Mouse (Mus musculus) limb, embryonic 13.5 days (tissue): ENCODE measurements at regions not wholly inside any gene's neighbourhood (a gene's known extent, or its start where the extent isn't known, plus 50 kb on each side); places are given as distances from the start of the nearest gene placed in this dataset.

Source experiments
- ATAC-seq: fragments of 200-750 bp; cut with Nextera tagmentation; 2 replicates; pipeline ENCODE4 v1.8.0; 2017; ENCODE audit warnings: low read depth, moderate number of reproducible peaks, moderate TSS enrichment; ENCODE audit not compliant: low FRiP score
- H3K27ac ChIP-seq: fragments of 300-500 bp; sonication (generic); 2 replicates; pipeline ENCODE4 v1.5.1; 2015; ENCODE audit warnings: inconsistent platforms, mild to moderate bottlenecking, moderate library complexity
- H3K27me3 ChIP-seq: fragments of 300-500 bp; sonication (generic); 2 replicates; pipeline ENCODE4 v1.6.1; 2015; ENCODE audit warnings: mild to moderate bottlenecking, inconsistent platforms
- H3K36me3 ChIP-seq: fragments of 300-500 bp; sonication (generic); 2 replicates; pipeline ENCODE4 v1.6.1; 2015; ENCODE audit warnings: inconsistent platforms, mild to moderate bottlenecking, moderate library complexity
- H3K4me1 ChIP-seq: fragments of 300-500 bp; sonication (generic); 2 replicates; pipeline ENCODE4 v1.6.1; 2015; ENCODE audit warnings: inconsistent platforms
- H3K4me2 ChIP-seq: fragments of 300-500 bp; sonication (generic); replicated peaks from 2 replicates; pipeline ENCODE4 v1.6.1; 2015; ENCODE audit warnings: inconsistent platforms, mild to moderate bottlenecking, moderate library complexity
- H3K4me3 ChIP-seq: fragments of 300-500 bp; sonication (generic); 2 replicates; pipeline ENCODE4 v1.5.1; 2015; ENCODE audit warnings: moderate library complexity, mild to moderate bottlenecking, inconsistent platforms
- H3K9ac ChIP-seq: fragments of 300-500 bp; sonication (generic); 2 replicates; pipeline ENCODE4 v1.6.1; 2015; ENCODE audit warnings: mild to moderate bottlenecking, inconsistent platforms
- H3K9me3 ChIP-seq: fragments of 300-500 bp; sonication (generic); 2 replicates; pipeline ENCODE4 v1.6.1; 2016; ENCODE audit warnings: inconsistent platforms
- WGBS: fragments of 180-500 bp; shearing (Covaris S2); methylation state at CpG from one replicate; pipeline ENCODE4 v1.1.7; 2015; 5-methylcytosine and 5-hydroxymethylcytosine counted together

DNA sequence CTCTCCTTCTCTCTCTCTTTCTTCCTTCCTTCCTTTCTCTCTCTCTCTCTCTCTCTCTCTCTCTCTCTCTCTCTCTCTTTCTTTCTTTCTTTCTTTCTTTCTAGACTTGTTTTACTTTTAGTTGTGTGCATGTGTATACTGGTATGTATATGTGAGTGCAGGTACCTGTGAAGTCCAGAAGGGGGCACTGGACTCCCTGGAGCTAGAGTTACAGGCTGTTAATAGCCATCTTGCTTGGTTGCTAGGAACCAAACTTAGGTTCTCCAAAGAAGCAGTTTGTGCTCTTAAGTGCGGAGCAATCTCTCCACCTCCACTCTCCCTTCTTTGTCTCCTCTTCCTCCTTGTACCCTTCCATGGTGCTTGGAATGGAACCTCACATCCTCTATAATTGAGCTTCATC, 77.2 kb downstream of the Gm10604 start:
- Histone ChIP-seq H3K4me3 (no peak overlapping the region), H3K27ac (no peak overlapping the region), H3K4me1 (no peaks in the 10 kb centered on the region), H3K9me3 (no peaks in the 10 kb centered on the region), H3K9ac (no peak overlapping the region), H3K36me3 (no peaks in the 10 kb centered on the region), H3K27me3 (no peaks in the 10 kb centered on the region), H3K4me2 (no peak overlapping the region)
- 93% methylated on average over 1 of the region's 1 CpGs for WGBS
- no peak for ATAC-seq

DNA sequence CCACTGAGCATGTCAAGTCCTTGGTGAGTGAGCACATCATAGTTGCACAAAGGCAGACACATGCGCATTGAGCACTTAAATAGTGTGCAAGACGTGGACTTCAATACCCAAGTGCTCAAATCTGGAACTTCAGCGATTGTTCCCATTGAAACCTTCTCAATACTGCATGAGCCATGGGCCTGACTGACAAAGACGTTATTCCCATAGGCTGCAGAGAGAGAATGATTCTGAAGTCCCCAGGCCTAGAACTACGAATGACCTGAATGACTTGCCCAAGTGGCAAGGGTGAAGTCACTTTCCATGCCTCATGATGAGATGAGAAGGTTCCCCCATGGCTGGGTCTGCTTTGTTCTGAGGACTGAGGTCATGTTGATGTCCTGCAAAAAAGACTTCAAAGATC, 77.7 kb downstream of the Gm10604 start:
- H3K27me3 ChIP-seq, result no peaks in the 10 kb centered on the region
- WGBS, result 93% methylated on average over 5 of the region's 5 CpGs
- no peaks in the 10 kb centered on the region for H3K36me3 ChIP-seq
- H3K4me1 ChIP-seq, result no peaks in the 10 kb centered on the region
- H3K4me3 ChIP-seq, result no peak overlapping the region
- no peak overlapping the region for H3K9ac ChIP-seq
- no peak for ATAC-seq
- H3K9me3 ChIP-seq, result no peaks in the 10 kb centered on the region
- no peak overlapping the region for H3K4me2 ChIP-seq
- H3K27ac ChIP-seq, result no peak overlapping the region

DNA sequence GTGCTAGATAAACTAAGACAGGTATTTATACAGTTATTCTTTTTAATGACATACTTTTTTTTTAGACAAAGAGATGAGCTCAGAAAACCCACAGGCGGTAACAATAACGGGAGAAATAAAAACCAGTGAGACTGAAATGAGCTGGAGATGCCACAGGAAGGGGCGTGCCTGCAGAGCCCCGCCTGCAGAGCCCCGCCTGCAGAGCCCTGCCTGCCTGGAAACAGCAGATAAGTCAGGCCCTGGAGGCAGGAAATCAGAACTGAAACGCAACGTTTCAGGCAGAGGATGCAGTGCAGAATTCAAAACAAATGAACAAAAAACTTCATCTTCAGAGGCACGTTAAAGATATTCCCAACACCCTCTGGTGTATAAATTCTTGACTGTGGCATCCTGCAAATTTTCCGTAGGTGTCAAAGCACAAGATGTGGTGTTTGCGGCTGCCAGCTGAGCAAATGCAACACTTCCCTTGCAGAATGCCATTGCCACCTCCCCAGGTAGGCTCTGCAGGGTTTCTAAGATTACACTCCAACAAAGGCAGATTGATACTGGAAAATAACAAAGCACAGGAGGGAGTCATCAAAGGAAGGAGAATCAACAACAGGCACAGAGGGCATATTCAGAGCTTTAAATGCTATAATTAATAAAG, 81.0 kb downstream of the Gm10604 start:
- Histone ChIP-seq H3K27me3 (no peaks in the 10 kb centered on the region), H3K9ac (peak overlapping the region; percentile 31; the same call in 1 of the 2 replicates), H3K4me3 (no peak overlapping the region), H3K4me2 (peak overlapping the region; percentile 21; the same call in 1 of the 2 replicates), H3K27ac (no peak overlapping the region), H3K9me3 (no peaks in the 10 kb centered on the region), H3K4me1 (no peaks in the 10 kb centered on the region), H3K36me3 (no peaks in the 10 kb centered on the region)
- WGBS, result 12% methylated on average over 10 of the region's 10 CpGs
- no peak for ATAC-seq

DNA sequence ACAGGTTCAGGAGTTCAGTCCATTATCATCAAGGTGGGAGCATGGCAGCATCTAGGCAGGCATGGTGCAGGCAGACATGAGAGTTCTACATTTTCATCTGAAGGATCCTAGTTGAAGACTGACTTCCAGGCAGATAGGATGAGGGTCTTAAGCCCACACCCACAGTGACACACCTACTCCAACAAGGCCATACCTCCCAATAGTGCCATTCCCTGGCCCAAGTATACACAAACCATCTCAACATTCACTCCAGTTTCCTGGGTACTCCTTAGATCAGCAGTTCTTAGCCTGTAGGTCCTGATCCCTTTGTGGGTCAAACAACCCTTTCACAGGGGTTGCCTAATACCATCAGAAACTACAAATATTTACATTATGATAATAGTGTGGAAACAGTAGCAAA, 83.8 kb downstream of the Gm10604 start:
- no peaks in the 10 kb centered on the region for H3K9me3 ChIP-seq
- H3K36me3 ChIP-seq, result no peaks in the 10 kb centered on the region
- H3K4me2 ChIP-seq, result no peak overlapping the region
- no peak overlapping the region for H3K9ac ChIP-seq
- no peak overlapping the region for H3K4me3 ChIP-seq
- no peaks in the 10 kb centered on the region for H3K27me3 ChIP-seq
- H3K27ac ChIP-seq, result no peak overlapping the region
- ATAC-seq, result no peak
- no peaks in the 10 kb centered on the region for H3K4me1 ChIP-seq

DNA sequence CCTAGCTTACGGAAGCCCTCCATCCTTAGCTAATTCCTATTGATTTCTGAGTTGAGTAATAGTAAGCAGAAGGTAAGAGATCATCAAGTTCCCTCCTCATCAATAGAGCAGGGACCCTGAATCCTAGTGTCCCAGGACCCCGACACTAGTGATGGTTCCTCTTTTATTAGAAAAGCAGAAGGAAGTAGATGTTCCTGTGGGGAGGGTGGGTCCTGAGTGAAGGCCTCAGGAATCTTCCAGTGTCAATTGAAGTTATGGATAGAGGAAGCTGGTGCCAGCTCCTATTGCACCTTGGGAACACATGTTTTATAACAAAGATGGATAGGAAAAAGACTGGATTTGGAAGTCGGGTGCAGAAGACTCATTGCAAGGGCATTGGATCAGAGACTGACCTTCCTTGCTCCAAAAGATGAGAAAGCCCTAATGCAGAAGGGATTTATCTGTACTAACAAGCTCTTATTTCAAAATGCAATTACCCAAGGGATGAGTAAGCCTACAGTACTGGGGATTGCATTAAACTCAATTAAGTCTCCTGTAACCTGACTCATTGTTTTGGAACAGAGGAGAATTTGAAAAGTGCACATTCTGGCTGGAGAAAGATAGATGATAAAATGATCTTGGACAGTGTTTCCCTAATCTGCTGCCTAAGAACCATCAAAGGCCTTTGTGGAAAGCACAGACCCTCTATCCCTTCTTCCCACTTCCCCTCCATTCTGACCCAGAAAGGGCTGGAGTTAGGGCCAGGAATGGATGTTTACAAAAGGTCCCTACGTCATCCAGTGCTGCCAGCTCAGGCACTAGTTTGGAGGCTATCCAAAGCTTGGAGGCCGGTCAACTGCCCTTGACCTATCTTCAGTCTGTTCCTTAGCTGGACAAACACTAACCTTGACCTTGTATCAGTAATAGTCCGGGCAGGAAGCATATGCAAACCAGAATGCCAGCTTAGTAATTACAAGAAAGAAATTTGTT, 84.9 kb downstream of the Gm10604 start:
- Histone ChIP-seq H3K9ac (no peak overlapping the region), H3K27me3 (no peaks in the 10 kb centered on the region), H3K4me2 (no peak overlapping the region), H3K27ac (no peak overlapping the region), H3K36me3 (no peaks in the 10 kb centered on the region), H3K4me1 (no peaks in the 10 kb centered on the region), H3K9me3 (no peaks in the 10 kb centered on the region), H3K4me3 (no peak overlapping the region)
- no peak for ATAC-seq
- 86% methylated on average over 6 of the region's 6 CpGs for WGBS

DNA sequence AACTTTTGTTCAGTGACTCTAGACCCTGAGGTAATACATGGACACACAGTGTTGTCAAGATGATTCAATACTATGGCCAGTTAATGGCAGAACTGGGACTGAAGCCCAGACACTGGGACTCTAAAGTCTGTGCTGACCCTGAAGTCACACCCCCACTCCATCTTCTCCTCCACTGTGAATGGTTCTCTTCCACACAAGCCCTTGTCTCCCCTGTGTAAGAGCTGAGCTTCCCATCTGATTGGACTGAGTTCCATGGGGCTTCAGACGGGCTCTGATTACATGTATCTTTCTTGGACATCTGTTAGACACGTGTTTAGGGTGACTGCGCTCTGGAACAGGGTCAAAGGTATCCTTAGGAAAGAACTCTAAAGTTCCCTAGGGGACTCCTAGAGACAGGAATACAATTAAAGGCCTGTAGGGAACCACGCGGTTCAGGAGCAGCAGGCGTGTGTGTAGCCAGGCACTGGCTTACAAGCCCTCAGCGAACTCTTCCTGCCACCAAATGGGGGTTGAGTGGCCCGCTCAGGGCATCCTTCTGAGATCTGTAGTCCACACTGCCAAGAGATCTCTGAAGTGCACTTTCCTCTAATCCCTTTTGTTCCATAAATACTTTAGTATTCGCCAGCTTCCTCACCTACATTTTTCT, 87.4 kb downstream of the Gm10604 start:
- H3K4me1 ChIP-seq, result no peaks in the 10 kb centered on the region
- ATAC-seq, result no peak
- 53% methylated on average over 9 of the region's 9 CpGs for WGBS

DNA sequence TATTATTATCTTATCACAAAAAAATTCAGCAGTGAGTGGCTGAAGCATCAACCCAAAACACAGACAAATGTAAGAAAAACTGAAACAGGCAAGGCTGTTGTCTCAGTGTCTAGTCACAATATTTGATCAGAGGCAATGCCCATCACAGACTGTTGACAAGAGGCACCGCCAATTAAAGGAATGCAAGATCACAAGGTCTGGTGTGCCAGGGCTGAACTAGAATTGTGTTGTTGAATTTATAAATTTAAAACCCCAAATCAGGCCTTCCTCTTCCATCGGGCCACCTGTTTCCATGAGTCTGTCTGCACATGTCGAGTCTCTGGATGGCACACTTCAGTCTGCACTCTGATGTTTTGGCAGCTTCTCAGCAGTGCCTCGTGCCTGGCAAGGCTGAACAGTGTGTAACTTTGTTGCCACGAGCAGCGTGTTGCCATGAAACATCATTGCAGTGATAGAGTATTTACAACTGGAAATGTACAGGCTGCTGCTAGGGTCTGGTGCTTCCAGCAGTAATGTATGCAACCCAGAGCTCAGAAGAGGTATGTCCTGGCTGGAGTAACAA, 91.9 kb downstream of the Gm10604 start:
- no peaks in the 10 kb centered on the region for H3K27me3 ChIP-seq
- 78% methylated on average over 6 of the region's 6 CpGs for WGBS
- no peak overlapping the region for H3K4me2 ChIP-seq
- H3K9ac ChIP-seq, result no peak overlapping the region
- H3K36me3 ChIP-seq, result no peaks in the 10 kb centered on the region
- peaks cover 18% of the 10 kb centered on the region for H3K4me1 ChIP-seq
- H3K9me3 ChIP-seq, result no peaks in the 10 kb centered on the region
- no peak for ATAC-seq
- no peak overlapping the region for H3K4me3 ChIP-seq
- H3K27ac ChIP-seq, result no peak overlapping the region

More for the DNA sequence above, 87.4 kb downstream of the Gm10604 start:
- no peak overlapping the region for H3K4me3 ChIP-seq
- H3K4me2 ChIP-seq, result no peak overlapping the region
- H3K36me3 ChIP-seq, result no peaks in the 10 kb centered on the region
- H3K27me3 ChIP-seq, result no peaks in the 10 kb centered on the region
- H3K9me3 ChIP-seq, result no peaks in the 10 kb centered on the region
- no peak overlapping the region for H3K9ac ChIP-seq
- H3K27ac ChIP-seq, result no peak overlapping the region

DNA sequence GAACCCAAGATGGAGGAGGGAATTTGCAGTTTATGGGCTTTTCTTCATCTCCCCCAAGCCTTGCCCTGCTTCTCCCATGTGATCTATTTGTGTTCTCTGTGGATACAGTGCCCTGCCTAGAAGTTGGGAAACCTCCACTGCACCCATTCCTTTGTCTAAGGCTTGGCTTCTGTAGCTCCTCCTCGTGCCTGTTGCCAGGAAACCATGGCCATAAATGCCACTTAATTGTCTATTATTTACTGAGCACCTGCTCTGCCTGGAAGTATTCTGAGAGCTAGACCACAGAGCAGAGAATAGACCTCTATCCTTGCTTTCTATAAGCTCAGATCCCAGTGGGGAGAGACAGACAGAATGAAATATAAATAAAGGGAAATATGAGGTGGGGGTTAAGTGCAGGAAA, 93.7 kb downstream of the Gm10604 start:
- H3K4me3 ChIP-seq, result no peak overlapping the region
- H3K4me1 ChIP-seq, result peaks cover 18% of the 10 kb centered on the region
- no peak overlapping the region for H3K9ac ChIP-seq
- no peak overlapping the region for H3K4me2 ChIP-seq
- no peak for ATAC-seq
- H3K36me3 ChIP-seq, result no peaks in the 10 kb centered on the region
- 5% methylated on average over 1 of the region's 1 CpGs for WGBS
- no peaks in the 10 kb centered on the region for H3K27me3 ChIP-seq
- no peaks in the 10 kb centered on the region for H3K9me3 ChIP-seq
- no peak overlapping the region for H3K27ac ChIP-seq

DNA sequence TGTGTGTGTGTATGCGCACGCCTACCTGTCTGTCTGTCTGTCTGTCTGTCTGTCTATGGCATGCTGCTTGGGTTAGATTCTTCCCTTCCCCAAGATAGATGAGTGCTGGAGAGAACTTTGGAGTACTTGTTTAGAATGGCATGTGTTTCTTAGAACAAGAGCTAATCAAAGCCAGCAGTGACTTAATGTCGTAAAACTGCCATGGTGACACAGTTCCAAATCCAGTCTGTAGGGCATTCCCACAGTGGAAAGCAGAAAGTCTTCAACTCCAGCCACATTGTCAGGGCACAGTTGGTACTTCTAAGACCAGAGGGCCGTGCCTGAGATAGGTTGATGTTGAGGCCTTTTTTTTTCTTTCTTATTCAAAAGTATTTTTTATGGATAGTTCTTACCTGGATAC, 95.6 kb downstream of the Gm10604 start:
- H3K27ac ChIP-seq, result no peak overlapping the region
- no peak overlapping the region for H3K4me3 ChIP-seq
- peaks cover 18% of the 10 kb centered on the region for H3K4me1 ChIP-seq
- H3K4me2 ChIP-seq, result no peak overlapping the region
- no peaks in the 10 kb centered on the region for H3K9me3 ChIP-seq
- ATAC-seq, result peak; percentile 35; the same call in 1 of the 2 replicates
- no peak overlapping the region for H3K9ac ChIP-seq
- no peaks in the 10 kb centered on the region for H3K36me3 ChIP-seq
- H3K27me3 ChIP-seq, result no peaks in the 10 kb centered on the region
- WGBS, result 51% methylated on average over 4 of the region's 4 CpGs

DNA sequence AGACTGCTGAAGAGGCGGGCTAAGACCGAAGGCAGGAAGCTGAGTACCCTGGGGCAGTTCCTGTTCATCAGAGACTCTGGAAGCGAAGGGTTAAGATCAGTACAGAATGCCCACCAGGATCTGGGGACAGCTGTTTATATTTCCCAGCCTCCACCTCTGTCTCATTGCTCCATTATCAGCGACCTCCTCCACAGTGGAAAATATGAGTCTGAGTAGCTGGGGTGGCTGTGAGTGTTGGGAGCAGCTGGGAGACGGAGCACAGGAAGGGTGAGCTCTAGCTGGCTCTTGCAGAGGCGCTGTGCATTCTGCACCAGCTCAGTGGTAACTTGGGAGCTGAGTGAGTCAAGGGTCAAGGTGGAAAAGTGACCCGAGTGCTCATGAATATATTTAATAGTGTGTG, 96.2 kb downstream of the Gm10604 start:
- no peak overlapping the region for H3K9ac ChIP-seq
- H3K27ac ChIP-seq, result no peak overlapping the region; the same call in 1 of the 2 replicates
- peaks cover 18% of the 10 kb centered on the region for H3K4me1 ChIP-seq
- no peak overlapping the region for H3K4me3 ChIP-seq
- H3K4me2 ChIP-seq, result peak overlapping the region; percentile 7; the same call in 1 of the 2 replicates
- no peaks in the 10 kb centered on the region for H3K9me3 ChIP-seq
- no peaks in the 10 kb centered on the region for H3K27me3 ChIP-seq
- ATAC-seq, result peak; percentile 77
- 25% methylated on average over 7 of the region's 7 CpGs for WGBS
- no peaks in the 10 kb centered on the region for H3K36me3 ChIP-seq

DNA sequence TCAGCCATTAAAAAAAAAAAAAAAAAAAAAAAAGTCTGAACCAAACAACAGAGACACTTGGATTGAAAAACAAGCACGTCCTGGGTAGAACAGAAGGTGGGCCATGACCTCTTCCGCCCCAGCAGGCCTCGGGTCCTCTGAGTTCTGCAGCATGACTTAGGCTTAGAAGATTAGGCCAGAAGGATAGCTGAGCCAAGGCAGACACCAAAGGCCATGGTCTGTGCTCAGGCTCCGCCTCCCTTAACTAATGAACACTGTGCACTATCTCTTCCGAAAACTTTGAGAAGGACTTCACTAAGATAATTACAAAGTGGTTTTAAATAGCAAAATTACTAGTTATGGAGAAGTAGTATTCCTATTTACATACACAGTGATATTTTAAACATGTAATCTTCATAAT, 97.8 kb downstream of the Gm10604 start:
- no peaks in the 10 kb centered on the region for H3K9me3 ChIP-seq
- WGBS, result 71% methylated on average over 5 of the region's 5 CpGs
- H3K9ac ChIP-seq, result no peak overlapping the region
- peaks cover 18% of the 10 kb centered on the region for H3K4me1 ChIP-seq
- no peak overlapping the region for H3K27ac ChIP-seq
- no peak for ATAC-seq
- H3K36me3 ChIP-seq, result no peaks in the 10 kb centered on the region
- no peaks in the 10 kb centered on the region for H3K27me3 ChIP-seq
- H3K4me3 ChIP-seq, result no peak overlapping the region
- no peak overlapping the region for H3K4me2 ChIP-seq

DNA sequence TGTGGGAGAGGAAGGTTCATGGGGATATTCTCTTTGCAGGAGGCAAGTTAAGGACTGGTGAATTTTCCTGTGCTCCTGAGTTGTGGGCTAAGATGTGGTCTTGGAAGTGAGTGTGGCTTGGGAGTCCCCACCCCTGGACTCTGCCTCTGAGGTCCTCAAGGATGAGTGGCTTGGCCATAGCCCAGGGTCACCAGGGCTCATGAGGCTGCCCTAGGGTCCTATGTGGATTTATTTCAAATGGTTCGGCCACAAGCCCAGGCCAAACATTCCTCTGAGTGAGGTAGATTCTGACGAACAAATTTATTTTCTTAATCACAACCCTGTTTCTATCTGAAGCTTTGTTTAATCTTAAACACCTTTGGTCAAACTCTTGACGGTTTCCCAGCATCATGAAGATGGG, 98.4 kb downstream of the Gm10604 start:
- Histone ChIP-seq H3K4me3 (no peak overlapping the region), H3K27ac (no peak overlapping the region), H3K4me2 (no peak overlapping the region), H3K36me3 (no peaks in the 10 kb centered on the region), H3K27me3 (no peaks in the 10 kb centered on the region), H3K9me3 (no peaks in the 10 kb centered on the region), H3K9ac (no peak overlapping the region), H3K4me1 (peaks cover 18% of the 10 kb centered on the region)
- WGBS, result 95% methylated on average over 3 of the region's 3 CpGs
- ATAC-seq, result no peak
